Mouse (Mus musculus): Measurements from ENCODE around the gene Gm6904. TPM values are rescaled to one million over a fixed set of nuclear protein-coding genes. Genes with fewer than 3 reads are reported as not detected.
"Not testable (repeated sequence)": the region's sequence is repeated elsewhere in the genome, so short reads cannot be mapped to it uniquely, and the experiment has no call there.

Gm6904 gene
- not detected for total RNA-seq (2021)

- DNase-seq = no peak
Observed at GRCm38 (mm10) chr14:59260056-59260455, at the start of gene Gm6904. Gene Gm6904, minus strand, starts transcription at chr14:59260216.

GRCm38 (mm10) chr14:59297391-59297790 lies 37.4 kb upstream of the Gm6904 start, which contains the start of gene Phf11a:
Gene Phf11a, minus strand, starts transcription at chr14:59297522.
- DNase-seq = not testable (repeated sequence)

GRCm38 (mm10) chr14:59291769-59292168 lies 31.8 kb upstream of the Gm6904 start:
- DNase-seq = not testable (repeated sequence)

GRCm38 (mm10) chr14:59274961-59275360 lies 14.9 kb upstream of the Gm6904 start:
- not testable (repeated sequence) for DNase-seq

GRCm38 (mm10) chr14:59255861-59256260 lies 4.2 kb downstream of the Gm6904 start:
- DNase-seq = not testable (repeated sequence)

- peak; percentile 18 for DNase-seq
Observed at GRCm38 (mm10) chr14:59250350-59250749, 9.7 kb downstream of the Gm6904 start.

GRCm38 (mm10) chr14:59233635-59234034 lies 26.4 kb downstream of the Gm6904 start:
- no peak for DNase-seq

- peak; percentile 20 for DNase-seq
Observed at GRCm38 (mm10) chr14:59232003-59232402, 28.0 kb downstream of the Gm6904 start.

- DNase-seq = peak; percentile 5
Observed at GRCm38 (mm10) chr14:59230331-59230966, 29.6 kb downstream of the Gm6904 start.

GRCm38 (mm10) chr14:59229822-59230221 lies 30.2 kb downstream of the Gm6904 start:
- no peak for DNase-seq

GRCm38 (mm10) chr14:59226240-59226639 lies 33.8 kb downstream of the Gm6904 start:
- DNase-seq = no peak

- peak; percentile 9 for DNase-seq
Observed at GRCm38 (mm10) chr14:59219241-59219640, 40.8 kb downstream of the Gm6904 start.

- DNase-seq = no peak
Observed at GRCm38 (mm10) chr14:59209816-59210215, 50.2 kb downstream of the Gm6904 start.

- no peak for DNase-seq
Observed at GRCm38 (mm10) chr14:59209003-59209402, 51.0 kb downstream of the Gm6904 start.

- no peak for DNase-seq
Observed at GRCm38 (mm10) chr14:59205976-59206583, 53.9 kb downstream of the Gm6904 start.

- DNase-seq = no peak
Observed at GRCm38 (mm10) chr14:59205461-59205860, 54.6 kb downstream of the Gm6904 start.

GRCm38 (mm10) chr14:59201604-59202215 lies 58.3 kb downstream of the Gm6904 start:
- no peak for DNase-seq

GRCm38 (mm10) chr14:59200711-59201603 lies 59.1 kb downstream of the Gm6904 start, which contains the start of gene Rcbtb1:
Gene Rcbtb1, plus strand, starts transcription at chr14:59201209.
- peak; percentile 92 for DNase-seq
